Mouse (Mus musculus): ENCODE measurements around the gene Slco1c1.
"Not testable (repeated sequence)": the region's sequence is repeated elsewhere in the genome, so short reads cannot be mapped to it uniquely, and the experiment has no call there.

Gene Slco1c1

GRCm38 (mm10) chr6:141590002-141590401 is 65.8 kb downstream of the Slco1c1 start:
- DNase-seq (ENCODE audit: low spot score): no peak

GRCm38 (mm10) chr6:141590598-141591200 is 66.5 kb downstream of the Slco1c1 start:
- not testable (repeated sequence) for DNase-seq (ENCODE audit: low spot score)

GRCm38 (mm10) chr6:141596081-141596480 is 71.9 kb downstream of the Slco1c1 start:
- no peak for DNase-seq (ENCODE audit: low spot score)

- no peak for DNase-seq (ENCODE audit: low spot score)
Observed at GRCm38 (mm10) chr6:141597037-141597436, 72.9 kb downstream of the Slco1c1 start.

GRCm38 (mm10) chr6:141600940-141601339 is 76.8 kb downstream of the Slco1c1 start:
- no peak for DNase-seq (ENCODE audit: low spot score)

- no peak for DNase-seq (ENCODE audit: low spot score)
Observed at GRCm38 (mm10) chr6:141610702-141611260, 86.6 kb downstream of the Slco1c1 start.

- DNase-seq (ENCODE audit: low spot score): no peak
Observed at GRCm38 (mm10) chr6:141614017-141614416, 89.8 kb downstream of the Slco1c1 start.

GRCm38 (mm10) chr6:141615348-141615747 is 91.2 kb downstream of the Slco1c1 start:
- DNase-seq (ENCODE audit: low spot score): no peak

All from urinary bladder, postnatal 14 days (tissue).